Mouse (Mus musculus) ES-Bruce4 (cell line): Measurements from ENCODE around the gene Palm2.

Source experiments
- CTCF ChIP-seq: IDR thresholded peaks from one replicate; pipeline ENCODE4 v1.8.1; 2011; ENCODE audit warnings: low read depth, low read length
- POLR2A ChIP-seq: IDR thresholded peaks from one replicate; pipeline ENCODE4 v1.8.1; 2011; ENCODE audit warnings: low read length; ENCODE audit not compliant: insufficient read depth

- TF ChIP-seq CTCF: no peak
- TF ChIP-seq POLR2A: no peak
Measured at GRCm38 (mm10) chr4:57655966-57656365, 221.9 kb downstream of the Palm2 start.
